Mouse (Mus musculus): Measurements from ENCODE around the gene Tmco1.

Tmco1 gene

GRCm38 (mm10) chr1:167284258-167284836 lies 23.8 kb upstream of the Tmco1 start:
- peak; percentile 81 for DNase-seq (ENCODE audit: low spot score)

- peak; percentile 91 for DNase-seq (ENCODE audit: low spot score)
Measured at GRCm38 (mm10) chr1:167284837-167285319, 23.3 kb upstream of the Tmco1 start.

GRCm38 (mm10) chr1:167285320-167285355 lies 23.0 kb upstream of the Tmco1 start, which contains the start of gene Uck2:
Gene Uck2, minus strand, starts transcription at chr1:167285320.
- no peak for DNase-seq (ENCODE audit: low spot score)

- DNase-seq (ENCODE audit: low spot score), result no peak
Measured at GRCm38 (mm10) chr1:167285356-167285755, 22.8 kb upstream of the Tmco1 start.

GRCm38 (mm10) chr1:167287156-167287555 lies 21.0 kb upstream of the Tmco1 start:
- no peak for DNase-seq (ENCODE audit: low spot score)

- DNase-seq (ENCODE audit: low spot score), result peak; percentile 23
Measured at GRCm38 (mm10) chr1:167288665-167289538, 19.3 kb upstream of the Tmco1 start.

- peak; percentile 74 for DNase-seq (ENCODE audit: low spot score)
Measured at GRCm38 (mm10) chr1:167289567-167290262, 18.5 kb upstream of the Tmco1 start.

GRCm38 (mm10) chr1:167290263-167290592 lies 17.9 kb upstream of the Tmco1 start:
- no peak for DNase-seq (ENCODE audit: low spot score)

- DNase-seq (ENCODE audit: low spot score), result no peak
Measured at GRCm38 (mm10) chr1:167291610-167292009, 16.6 kb upstream of the Tmco1 start.

GRCm38 (mm10) chr1:167292447-167292846 lies 15.7 kb upstream of the Tmco1 start:
- no peak for DNase-seq (ENCODE audit: low spot score)

GRCm38 (mm10) chr1:167295679-167296402 lies 12.3 kb upstream of the Tmco1 start:
- no peak for DNase-seq (ENCODE audit: low spot score)

- no peak for DNase-seq (ENCODE audit: low spot score)
Measured at GRCm38 (mm10) chr1:167300122-167300521, 8.1 kb upstream of the Tmco1 start.

GRCm38 (mm10) chr1:167305501-167306137 lies 2.6 kb upstream of the Tmco1 start:
- DNase-seq (ENCODE audit: low spot score), result no peak

- DNase-seq (ENCODE audit: low spot score), result peak; percentile 47
Measured at GRCm38 (mm10) chr1:167306451-167307240, 1.5 kb upstream of the Tmco1 start.

- DNase-seq (ENCODE audit: low spot score), result no peak
Measured at GRCm38 (mm10) chr1:167307674-167308073, 504 bp upstream of the Tmco1 start.

GRCm38 (mm10) chr1:167312367-167312766 lies 4.2 kb downstream of the Tmco1 start:
- DNase-seq (ENCODE audit: low spot score), result no peak

GRCm38 (mm10) chr1:167313220-167313619 lies 5.0 kb downstream of the Tmco1 start:
- DNase-seq (ENCODE audit: low spot score), result no peak

- DNase-seq (ENCODE audit: low spot score), result no peak
Measured at GRCm38 (mm10) chr1:167321691-167322090, 13.5 kb downstream of the Tmco1 start.

GRCm38 (mm10) chr1:167328776-167329175 lies 20.6 kb downstream of the Tmco1 start:
- DNase-seq (ENCODE audit: low spot score), result no peak

- no peak for DNase-seq (ENCODE audit: low spot score)
Measured at GRCm38 (mm10) chr1:167331106-167331505, 22.9 kb downstream of the Tmco1 start.

GRCm38 (mm10) chr1:167336398-167336797 lies 28.2 kb downstream of the Tmco1 start:
- no peak for DNase-seq (ENCODE audit: low spot score)

Measured in retina, embryonic 14.5 days (tissue).